18 mouse cellular contexts compared by ENCODE assay signal in the genomic region with DNA sequence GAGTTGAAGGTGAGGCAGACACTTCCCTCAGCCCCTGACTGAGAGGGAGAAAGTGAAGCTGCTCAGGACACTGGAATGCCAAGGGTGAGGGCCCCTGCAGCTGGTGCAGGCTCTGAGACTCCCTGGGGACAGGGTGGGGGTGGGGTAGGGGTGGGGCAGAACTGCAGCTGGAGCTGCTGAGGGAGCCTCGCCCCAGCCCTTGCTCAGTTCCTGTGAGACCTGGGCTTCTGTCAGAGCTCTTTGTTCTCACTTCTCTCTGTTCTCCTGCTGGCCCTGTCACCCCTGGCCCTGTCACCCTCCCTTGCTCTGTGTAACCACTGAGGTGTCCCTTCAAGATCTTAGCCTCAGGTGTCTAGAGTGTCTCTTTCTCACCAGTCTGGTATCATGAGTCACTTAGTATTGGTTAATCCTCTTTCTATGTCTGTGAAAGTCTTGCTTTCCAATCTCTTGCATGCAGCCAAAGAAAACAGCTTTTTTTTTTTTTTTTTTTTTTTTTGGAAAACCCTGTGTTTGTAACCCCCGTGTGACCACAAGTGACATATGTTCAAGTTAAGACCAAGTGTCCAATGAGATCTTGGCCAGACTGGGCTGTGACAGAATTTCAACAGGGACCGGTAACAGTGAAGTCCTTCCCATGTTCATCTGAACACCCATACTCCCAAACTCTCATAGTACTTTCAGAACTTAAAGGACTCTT. TPM values are rescaled to one million over a fixed set of nuclear protein-coding genes. Genes with fewer than 3 reads are reported as not detected.
DNase-seq lines count a peak whose midpoint lies in the region; ATAC-seq and TF ChIP-seq lines count a peak whose summit lies in the region.
"Had no signal": no experiment of that assay in that cellular context is flagged by ENCODE, and none has a peak within 500 bp of the region (broad histone marks: within the 10 kb centered on the region; RNA-seq: fewer than 3 reads in every experiment).

No protein-coding gene starts in this region.

- H3K9ac ChIP-seq in heart, embryonic 13.5 days = 0 out of 2 replicates have a peak overlapping the region, but pooled peaks have one; percentile 37
- H3K9ac ChIP-seq in heart, embryonic 11.5 days (ENCODE audit: low read depth, low read length) = no peak overlapping the region
- no peak overlapping the region for H3K9ac ChIP-seq in liver, postnatal 0 days (replicated peaks)
- H3K9ac ChIP-seq: embryonic facial prominence, embryonic 13.5 days; forebrain, embryonic 12.5 days; liver, embryonic 14.5 days had no signal

- no peaks in the 10 kb centered on the region for H3K36me3 ChIP-seq in heart, embryonic 13.5 days
- no peaks in the 10 kb centered on the region for H3K36me3 ChIP-seq in heart, embryonic 11.5 days (ENCODE audit: control insufficient read depth, insufficient read depth, low read length)
- no peaks in the 10 kb centered on the region for H3K36me3 ChIP-seq in liver, postnatal 0 days (replicated peaks; ENCODE audit: insufficient read depth, low read length)
- no peaks in the 10 kb centered on the region for H3K36me3 ChIP-seq in myocyte (ENCODE audit: control insufficient read depth, insufficient read depth)
- H3K36me3 ChIP-seq: embryonic facial prominence, embryonic 13.5 days; forebrain, embryonic 12.5 days had no signal

- H3K4me2 ChIP-seq in heart, embryonic 13.5 days = no peak overlapping the region
- H3K4me2 ChIP-seq in heart, embryonic 11.5 days = no peak overlapping the region
- H3K4me2 ChIP-seq in liver, postnatal 0 days (ENCODE audit: low read depth, low read length) = no peak overlapping the region
- peak overlapping the region; percentile 23 for H3K4me2 ChIP-seq in myocyte (ENCODE audit: low read depth)
- H3K4me2 ChIP-seq: embryonic facial prominence, embryonic 13.5 days; forebrain, embryonic 12.5 days had no signal

- no peak for ATAC-seq in heart, embryonic 13.5 days (ENCODE audit: extremely low read depth, insufficient number of reproducible peaks, low FRiP score, low TSS enrichment)
- no peak for ATAC-seq in heart, embryonic 11.5 days (replicated peaks; ENCODE audit: insufficient number of reproducible peaks, low FRiP score, low TSS enrichment)
- ATAC-seq in liver, postnatal 0 days = peak; percentile 56

- TF ChIP-seq CTCF in liver, postnatal 0 days (IDR thresholded peaks at IDR 0.05; ENCODE audit: low read depth) = no peak

- no peaks in the 10 kb centered on the region for H3K79me2 ChIP-seq in myocyte (ENCODE audit: control insufficient read depth, insufficient read depth)

- 56% methylated on average over 3 of the region's 3 CpGs for WGBS in heart, embryonic 13.5 days
- WGBS in heart, embryonic 11.5 days (ENCODE audit: insufficient replicate concordance) = 55% methylated on average over 3 of the region's 3 CpGs
- 48% methylated on average over 3 of the region's 3 CpGs for WGBS in liver, postnatal 0 days (ENCODE audit: insufficient replicate concordance)

- no peak for TF ChIP-seq POLR2A in myocyte (IDR thresholded peaks at IDR 0.05; ENCODE audit: insufficient read length, low read depth)

- no peak overlapping the region for H3K27ac ChIP-seq in heart, embryonic 13.5 days (replicated peaks)
- no peak overlapping the region for H3K27ac ChIP-seq in heart, embryonic 11.5 days (ENCODE audit: low read depth, low read length)
- H3K27ac ChIP-seq in liver, postnatal 0 days (ENCODE audit: low read depth) = no peak overlapping the region
- H3K27ac ChIP-seq: embryonic facial prominence, embryonic 13.5 days; forebrain, embryonic 12.5 days; liver, embryonic 14.5 days had no signal

- DNase-seq in liver, postnatal 0 days = peak; percentile 20
- DNase-seq in liver = no peak
- peak; percentile 15 to 39 for DNase-seq in B cell, adult 2 months
- DNase-seq in right cerebral cortex, postnatal 36 days (ENCODE audit: low spot score in 2 of 2) = no peak
- no peak for DNase-seq in adrenal gland, adult 18-20 months (ENCODE audit: low spot score in 2 of 2)
- DNase-seq: adrenal gland, adult 8-10 months; cerebellum, postnatal 14 days; gastrocnemius, postnatal 10 days had no signal

- no peak for TF ChIP-seq EP300 in liver, postnatal 0 days (IDR thresholded peaks at IDR 0.05; ENCODE audit: low read depth)

- peaks cover 6% of the 10 kb centered on the region; the same call in 1 of the 2 replicates for H3K4me1 ChIP-seq in heart, embryonic 13.5 days
- H3K4me1 ChIP-seq in heart, embryonic 11.5 days (ENCODE audit: control insufficient read depth, insufficient read depth, low read length) = no peaks in the 10 kb centered on the region; the same call in 1 of the 2 replicates
- H3K4me1 ChIP-seq in liver, postnatal 0 days (ENCODE audit: insufficient read depth) = peaks cover 5% of the 10 kb centered on the region
- H3K4me1 ChIP-seq: forebrain, embryonic 12.5 days had no signal

- H3K9me3 ChIP-seq in heart, embryonic 13.5 days = no peaks in the 10 kb centered on the region
- H3K9me3 ChIP-seq in heart, embryonic 11.5 days (replicated peaks; ENCODE audit: control insufficient read depth, low read length) = no peaks in the 10 kb centered on the region
- H3K9me3 ChIP-seq in liver, postnatal 0 days (ENCODE audit: low read length) = no peaks in the 10 kb centered on the region
- H3K9me3 ChIP-seq: embryonic facial prominence, embryonic 13.5 days; forebrain, embryonic 12.5 days had no signal

- no peaks in the 10 kb centered on the region for H3K27me3 ChIP-seq in heart, embryonic 13.5 days (replicated peaks)
- no peaks in the 10 kb centered on the region for H3K27me3 ChIP-seq in heart, embryonic 11.5 days (ENCODE audit: control insufficient read depth, insufficient read depth, low read length)
- no peaks in the 10 kb centered on the region for H3K27me3 ChIP-seq in liver, postnatal 0 days (ENCODE audit: insufficient read depth, low read length)
- H3K27me3 ChIP-seq in myocyte (ENCODE audit: control insufficient read depth, insufficient read depth, insufficient read length) = no peaks in the 10 kb centered on the region
- H3K27me3 ChIP-seq: embryonic facial prominence, embryonic 13.5 days had no signal

- no peak overlapping the region for H3K4me3 ChIP-seq in heart, embryonic 13.5 days
- no peak overlapping the region for H3K4me3 ChIP-seq in heart, embryonic 11.5 days (ENCODE audit: low read depth, low read length)
- no peak overlapping the region for H3K4me3 ChIP-seq in liver, postnatal 0 days (ENCODE audit: low read depth, low read length)
- no peak overlapping the region for H3K4me3 ChIP-seq in myocyte
- H3K4me3 ChIP-seq: embryonic facial prominence, embryonic 13.5 days; forebrain, embryonic 12.5 days had no signal

- no peak overlapping the region for H3ac ChIP-seq in myocyte (ENCODE audit: control insufficient read depth, insufficient read length)

TF ChIP-seq in myocyte, 11 proteins besides CTCF, POLR2A, EP300 and RAD21:
- TF ChIP-seq REST (IDR thresholded peaks at IDR 0.05; ENCODE audit: insufficient read depth, insufficient read length) = no peak
- peak; percentile 33; the same call in 1 of the 2 replicates for TF ChIP-seq CEBPB (IDR thresholded peaks at IDR 0.05; ENCODE audit: insufficient read depth, poor library complexity, severe bottlenecking)

RNA-seq across cellular contexts. Expression of gene Wnt8b, which starts 35.8 kb away (rescaled TPM):
- not detected in 2 replicates for polyA plus RNA-seq in heart, embryonic 13.5 days (2015; fragmentation: Nextera tagmentation; extraction: Ambion mirVana)
- polyA plus RNA-seq in heart, embryonic 11.5 days (2014; fragmentation: Nextera tagmentation; extraction: Ambion mirVana) = not detected in 2 replicates
- not detected in 2 replicates for polyA plus RNA-seq in liver, postnatal 0 days (2015; fragmentation: Nextera tagmentation; extraction: Ambion mirVana)
- not detected for polyA plus RNA-seq in myocyte (2012; fragmentation: generic; extraction: Trizol)
- total RNA-seq in adrenal gland, adult 18-20 months (2021) = under 1 TPM; 0.10 to 0.20 TPM
- total RNA-seq: gastrocnemius, postnatal 10 days; layer of hippocampus, adult 18-20 months; left cerebral cortex, postnatal 10 days; megakaryocyte progenitor cell, adult 5-6 weeks had no signal
- polyA plus RNA-seq: heart, postnatal 0 days; liver, embryonic 14.5 days had no signal

RNA-seq across cellular contexts. Expression of gene Scd1, which starts 49.8 kb away (rescaled TPM):
- 0.97 and 1.1 TPM in 2 replicates for polyA plus RNA-seq in heart, embryonic 13.5 days (2015; fragmentation: Nextera tagmentation; extraction: Ambion mirVana)
- 2.1 and 2.2 TPM in 2 replicates for polyA plus RNA-seq in heart, embryonic 11.5 days (2014; fragmentation: Nextera tagmentation; extraction: Ambion mirVana)
- 2.3 and 2.8 TPM in 2 replicates for polyA plus RNA-seq in liver, postnatal 0 days (2015; fragmentation: Nextera tagmentation; extraction: Ambion mirVana)
- 347 TPM for polyA plus RNA-seq in myocyte (2012; fragmentation: generic; extraction: Trizol)
- over 10,000 TPM in 1 of 2 experiments, 1,000 to 10,000 TPM in 1; 1,926 to 12,846 TPM for total RNA-seq in adrenal gland, adult 18-20 months (2021)

Comparison
In these comparisons a context has a peak if more than half of its experiments do, and no peak if none do; other contexts are left out.
1. DNase-seq: peak in liver, postnatal 0 days (single experiment) and B cell, adult 2 months (2 of 2); none in liver (single experiment), right cerebral cortex, postnatal 36 days (0 of 2) and adrenal gland, adult 18-20 months (0 of 2).
2. RNA of gene Scd1, which starts 49.8 kb away (polyA plus RNA-seq): 347 TPM in myocyte (single experiment); 2.3 to 2.8 TPM in liver, postnatal 0 days, 2.1 to 2.2 TPM in heart, embryonic 11.5 days and 0.97 to 1.1 TPM in heart, embryonic 13.5 days; every median in the first group is over 10 times any median in the second.